Comparison of ENCODE assay signal across 24 mouse cellular contexts in genomic region chr6:96266456-96266855, GRCm38 (mm10).
"Had no signal": no experiment of that assay in that cellular context is flagged by ENCODE, and none has a peak within 500 bp of the region (broad histone marks: within the 10 kb centered on the region; RNA-seq: fewer than 3 reads in every experiment).

No protein-coding gene starts in this region.

- H3K4me2 ChIP-seq: heart, embryonic 11.5 days; heart, embryonic 13.5 days; heart, embryonic 15.5 days; hindbrain, embryonic 14.5 days; intestine, embryonic 15.5 days; limb, embryonic 13.5 days had no signal

- H3K27ac ChIP-seq: gastrocnemius, adult 2 months; heart, embryonic 13.5 days; heart, embryonic 15.5 days; hindbrain, embryonic 14.5 days; intestine, embryonic 15.5 days; layer of hippocampus, adult 2 months; left cerebral cortex, adult 2 months; limb, embryonic 13.5 days had no signal

- H3K27me3 ChIP-seq: heart, embryonic 13.5 days; heart, embryonic 15.5 days; intestine, embryonic 15.5 days; limb, embryonic 13.5 days had no signal

- DNase-seq: gastrocnemius, adult 2 months; gastrocnemius, postnatal 10 days; gastrocnemius, postnatal 25 days; heart, adult 18-20 months; heart, postnatal 14 days; heart, postnatal 36 days; kidney, adult 18-20 months; kidney, adult 8-10 months; kidney, postnatal 10 days; kidney, postnatal 25 days; kidney, postnatal 4 days; left cerebral cortex, postnatal 4 days had no signal

- H3K4me1 ChIP-seq: heart, embryonic 13.5 days; heart, embryonic 15.5 days; intestine, embryonic 15.5 days had no signal

- H3K9me3 ChIP-seq: heart, embryonic 13.5 days; heart, embryonic 15.5 days; intestine, embryonic 15.5 days; limb, embryonic 13.5 days had no signal

- H3K4me3 ChIP-seq: gastrocnemius, adult 2 months; heart, embryonic 13.5 days; heart, embryonic 15.5 days; intestine, embryonic 15.5 days; layer of hippocampus, adult 2 months; left cerebral cortex, adult 2 months; limb, embryonic 13.5 days had no signal

- ATAC-seq: forebrain, embryonic 16.5 days; hindbrain, embryonic 16.5 days; inflammation-experienced regulatory T-cells, adult 6 months; intestine, embryonic 15.5 days; intestine, postnatal 0 days had no signal

- H3K9ac ChIP-seq: heart, embryonic 13.5 days; heart, embryonic 15.5 days; hindbrain, embryonic 14.5 days; intestine, embryonic 15.5 days; limb, embryonic 13.5 days had no signal

- H3K36me3 ChIP-seq: heart, embryonic 13.5 days; heart, embryonic 15.5 days; intestine, embryonic 15.5 days; limb, embryonic 13.5 days had no signal
